Mouse (Mus musculus) limb, embryonic 11.5 days (tissue): ENCODE data around the gene Duox1. TPM values are rescaled to one million over a fixed set of nuclear protein-coding genes. Genes with fewer than 3 reads are reported as not detected.
A peak's percentile ranks its signal among the peaks of the same experiment; 100 is the strongest.

Experiments
- ATAC-seq: fragments of 200-750 bp; cut with Nextera tagmentation; 2 replicates; pipeline ENCODE4 v1.8.0; 2017; ENCODE audit warnings: low read depth; ENCODE audit not compliant: insufficient number of reproducible peaks, low FRiP score, low TSS enrichment
- DNase-seq: peaks from one replicate; pipeline ENCODE4 v3.0.0-alpha.2; 2015; ENCODE audit warnings: low spot score
- H3K27ac ChIP-seq: fragments of 300-500 bp; sonication (generic); replicated peaks from 2 replicates; pipeline ENCODE4 v1.5.1; 2014; ENCODE audit warnings: low read depth, mild to moderate bottlenecking, low read length
- H3K27me3 ChIP-seq: fragments of 300-500 bp; sonication (generic); 2 replicates; pipeline ENCODE4 v1.6.1; 2014; ENCODE audit warnings: mild to moderate bottlenecking, low read length, mixed read lengths; ENCODE audit not compliant: control insufficient read depth, insufficient read depth
- H3K36me3 ChIP-seq: fragments of 300-500 bp; sonication (generic); 2 replicates; pipeline ENCODE4 v1.6.1; 2014; ENCODE audit warnings: mild to moderate bottlenecking, low read length, moderate library complexity, mixed read lengths; ENCODE audit not compliant: control insufficient read depth, insufficient read depth
- H3K4me1 ChIP-seq: fragments of 300-500 bp; sonication (generic); 2 replicates; pipeline ENCODE4 v1.6.1; 2014; ENCODE audit warnings: low read length, mixed read lengths; ENCODE audit not compliant: control insufficient read depth, insufficient read depth
- H3K4me2 ChIP-seq: fragments of 300-500 bp; sonication (generic); 2 replicates; pipeline ENCODE4 v1.6.1; 2014; ENCODE audit warnings: low read depth, mild to moderate bottlenecking, moderate library complexity; ENCODE audit not compliant: severe bottlenecking
- H3K4me3 ChIP-seq: fragments of 300-500 bp; sonication (generic); 2 replicates; pipeline ENCODE4 v1.5.1; 2014; ENCODE audit warnings: low read depth, low read length
- H3K9ac ChIP-seq: fragments of 300-500 bp; sonication (generic); 2 replicates; pipeline ENCODE4 v1.6.1; 2014; ENCODE audit warnings: mild to moderate bottlenecking, low read length
- H3K9me3 ChIP-seq: fragments of 300-500 bp; sonication (generic); 2 replicates; pipeline ENCODE4 v1.6.1; 2016; ENCODE audit warnings: low read length; ENCODE audit not compliant: control insufficient read depth
- WGBS: fragments of 180-500 bp; shearing (Covaris S2); extraction: QIAGEN DNeasy Blood & Tissue Kit; methylation state at CpG from one replicate; pipeline ENCODE4 v1.1.7; 2014; 5-methylcytosine and 5-hydroxymethylcytosine counted together
- polyA plus RNA-seq: library from polyadenylated mRNA; unstranded; fragments of >200 nt; fragmentation: Nextera tagmentation; extraction: Ambion mirVana; gene quantifications from 2 replicates; pipeline ENCODE4 v1.2.1, GENCODE M21; 2014

Gene Duox1
- polyA plus RNA-seq, 1 experiment from 2014 or later, result 0.04 TPM

- peak; percentile 65 for DNase-seq
- no peak within 1 kb of the TSS for H3K9ac ChIP-seq
- WGBS, result 2% methylated on average over 43 of the region's 43 CpGs
These were observed 16.6 kb upstream of the Duox1 start, which contains the start of gene Duoxa2 for GRCm38 (mm10) chr2:122298596-122299490. Duoxa2 (plus strand) TSS chr2:122298900.

GRCm38 (mm10) chr2:122299911-122300655, 15.4 kb upstream of the Duox1 start:
- Histone ChIP-seq H3K4me2 (no peak overlapping the region), H3K4me3 (no peak overlapping the region), H3K27ac (no peak overlapping the region), H3K36me3 (no peaks in the 10 kb centered on the region), H3K9me3 (no peaks in the 10 kb centered on the region), H3K4me1 (peaks cover 8% of the 10 kb centered on the region; the same call in 1 of the 2 replicates), H3K9ac (no peak overlapping the region), H3K27me3 (peaks cover 81% of the 10 kb centered on the region)
- peak; percentile 31 for DNase-seq
- WGBS, result 9% methylated on average over 14 of the region's 14 CpGs
- no peak for ATAC-seq

More at GRCm38 (mm10) chr2:122298596-122299490, 16.6 kb upstream of the Duox1 start, which contains the start of gene Duoxa2:
- Histone ChIP-seq H3K4me2 (peak within 1 kb of the TSS; percentile 31), H3K36me3 (no peaks in the 10 kb centered on the region), H3K4me3 (peak within 1 kb of the TSS; percentile 15; the same call in 1 of the 2 replicates), H3K27ac (no peak within 1 kb of the TSS), H3K27me3 (peaks cover 85% of the 10 kb centered on the region), H3K4me1 (peaks cover 8% of the 10 kb centered on the region; the same call in 1 of the 2 replicates), H3K9me3 (no peaks in the 10 kb centered on the region)
- no peak for ATAC-seq

GRCm38 (mm10) chr2:122300656-122301020, 14.8 kb upstream of the Duox1 start:
- WGBS, result 5% methylated on average over 14 of the region's 14 CpGs
- no peak overlapping the region for H3K27ac ChIP-seq
- ATAC-seq (0 out of 2 replicates have a peak, but pooled peaks have one; percentile 3), DNase-seq (no peak)
- peaks cover 8% of the 10 kb centered on the region; the same call in 1 of the 2 replicates for H3K4me1 ChIP-seq
- peaks cover 75% of the 10 kb centered on the region for H3K27me3 ChIP-seq
- no peaks in the 10 kb centered on the region for H3K36me3 ChIP-seq
- no peak overlapping the region for H3K4me2 ChIP-seq
- H3K9ac ChIP-seq, result no peak overlapping the region
- no peak overlapping the region for H3K4me3 ChIP-seq
- no peaks in the 10 kb centered on the region for H3K9me3 ChIP-seq

- Histone ChIP-seq H3K4me3 (peak overlapping the region; percentile 30), H3K9ac (no peak overlapping the region), H3K4me2 (peak overlapping the region; percentile 61), H3K4me1 (peaks cover 8% of the 10 kb centered on the region; the same call in 1 of the 2 replicates), H3K36me3 (no peaks in the 10 kb centered on the region), H3K27ac (no peak overlapping the region), H3K27me3 (peaks cover 71% of the 10 kb centered on the region), H3K9me3 (no peaks in the 10 kb centered on the region)
- WGBS, result 2% methylated on average over 48 of the region's 48 CpGs
- peak; percentile 41; the same call in 1 of the 2 replicates for ATAC-seq
- peak; percentile 56 for DNase-seq
These were observed 14.2 kb upstream of the Duox1 start for GRCm38 (mm10) chr2:122301081-122301920.

GRCm38 (mm10) chr2:122301921-122302573, 13.4 kb upstream of the Duox1 start:
- WGBS, result 8% methylated on average over 23 of the region's 23 CpGs
- peak overlapping the region; percentile 30 for H3K4me3 ChIP-seq
- H3K27ac ChIP-seq, result no peak overlapping the region
- ATAC-seq (no peak), DNase-seq (peak; percentile 37)
- H3K36me3 ChIP-seq, result no peaks in the 10 kb centered on the region
- no peaks in the 10 kb centered on the region for H3K9me3 ChIP-seq
- H3K27me3 ChIP-seq, result peaks cover 65% of the 10 kb centered on the region
- H3K9ac ChIP-seq, result no peak overlapping the region
- peak overlapping the region; percentile 61 for H3K4me2 ChIP-seq
- H3K4me1 ChIP-seq, result peaks cover 8% of the 10 kb centered on the region; the same call in 1 of the 2 replicates

- Histone ChIP-seq H3K4me1 (0 out of 2 replicates have a peak, but pooled peaks cover 3% of the 10 kb centered on the region), H3K4me3 (no peak overlapping the region), H3K27me3 (peaks cover 59% of the 10 kb centered on the region), H3K27ac (no peak overlapping the region), H3K4me2 (no peak overlapping the region), H3K9me3 (no peaks in the 10 kb centered on the region), H3K9ac (no peak overlapping the region), H3K36me3 (no peaks in the 10 kb centered on the region)
- peak; percentile 82 for DNase-seq
- ATAC-seq, result no peak; the same call in 1 of the 2 replicates
- 19% methylated on average over 9 of the region's 9 CpGs for WGBS
These were observed 12.8 kb upstream of the Duox1 start for GRCm38 (mm10) chr2:122302574-122303241.

GRCm38 (mm10) chr2:122304544-122304943, 10.9 kb upstream of the Duox1 start:
- no peak for DNase-seq
- ATAC-seq, result no peak
- Histone ChIP-seq H3K4me3 (no peak overlapping the region), H3K27me3 (peaks cover 40% of the 10 kb centered on the region), H3K9me3 (no peaks in the 10 kb centered on the region), H3K9ac (no peak overlapping the region), H3K4me2 (no peak overlapping the region), H3K27ac (no peak overlapping the region), H3K4me1 (0 out of 2 replicates have a peak, but pooled peaks cover 3% of the 10 kb centered on the region), H3K36me3 (no peaks in the 10 kb centered on the region)
- 88% methylated on average over 6 of the region's 6 CpGs for WGBS
